Mouse (Mus musculus) thymus, postnatal 10 days (tissue): Measurements from ENCODE around the gene 3100002H09Rik.

Experiments
- DNase-seq, 2 experiments: peaks; one replicate each; pipeline ENCODE4 v3.0.0; 2021; ENCODE audit warnings: low spot score in 2 of 2

Gene 3100002H09Rik

GRCm38 (mm10) chr4:124615406-124615960 lies 4.9 kb upstream of the 3100002H09Rik start:
- no peak for DNase-seq

DNA sequence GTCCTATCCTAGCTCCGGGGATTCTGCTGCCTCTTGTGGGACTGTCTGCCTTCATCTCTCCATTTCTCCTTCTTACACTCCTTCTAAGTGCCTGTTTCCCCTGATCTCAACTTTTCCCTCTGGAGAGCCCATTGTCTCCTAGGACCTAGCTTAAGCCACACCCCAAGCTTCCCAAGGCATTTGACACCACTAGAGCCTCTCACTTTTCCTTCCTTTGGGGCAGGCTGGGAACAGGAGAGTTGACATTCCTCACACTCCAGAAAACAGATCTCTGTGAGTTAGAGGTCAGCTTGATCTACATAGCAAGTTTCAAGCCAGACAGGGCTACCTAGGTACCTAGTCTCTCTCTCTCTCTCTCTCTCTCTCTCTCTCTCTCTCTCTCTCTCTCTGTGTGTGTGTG lies 3.6 kb upstream of the 3100002H09Rik start:
- no peak for DNase-seq

GRCm38 (mm10) chr4:124611768-124612167 lies 1.2 kb upstream of the 3100002H09Rik start:
- no peak for DNase-seq

DNA sequence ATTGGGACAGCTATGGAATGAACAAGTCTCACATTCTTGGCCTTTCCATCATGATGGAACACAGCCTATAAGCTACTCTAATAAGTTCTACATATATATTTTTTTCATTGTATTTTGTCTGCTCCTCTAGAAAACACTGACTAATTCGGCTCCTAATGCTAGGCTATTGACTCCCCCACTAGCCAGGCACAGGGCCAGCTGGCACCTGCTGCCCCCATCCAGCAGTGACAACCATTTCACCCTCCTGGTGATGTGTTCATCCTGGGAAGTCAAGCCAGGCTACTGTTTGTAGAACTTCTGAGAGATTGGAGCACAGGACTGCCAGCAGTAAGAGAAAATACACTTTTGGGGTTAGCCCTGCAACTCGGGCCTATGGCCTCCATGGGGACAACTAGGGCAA lies 537 bp downstream of the 3100002H09Rik start:
- DNase-seq: no peak

DNA sequence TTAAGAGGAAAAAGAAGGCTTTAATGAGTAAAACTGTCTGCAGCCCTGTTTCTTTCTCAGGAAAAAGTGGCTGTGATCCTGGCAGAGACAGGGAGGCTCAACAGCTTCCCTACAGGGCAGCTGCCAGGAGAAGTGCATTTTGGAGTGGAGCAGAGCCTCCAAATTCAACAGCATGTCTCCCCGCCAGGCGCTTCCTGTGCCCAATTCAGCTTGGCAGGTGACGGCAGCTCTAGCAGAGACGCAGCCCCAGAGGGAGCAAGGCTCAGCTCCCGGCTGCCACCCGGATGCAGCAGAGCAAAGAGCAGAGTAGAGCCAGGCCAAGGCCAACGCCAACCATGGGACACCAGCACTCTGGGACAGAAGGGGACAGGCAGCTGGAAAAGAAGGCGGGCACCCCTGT lies 3.4 kb downstream of the 3100002H09Rik start:
- DNase-seq: no peak

DNA sequence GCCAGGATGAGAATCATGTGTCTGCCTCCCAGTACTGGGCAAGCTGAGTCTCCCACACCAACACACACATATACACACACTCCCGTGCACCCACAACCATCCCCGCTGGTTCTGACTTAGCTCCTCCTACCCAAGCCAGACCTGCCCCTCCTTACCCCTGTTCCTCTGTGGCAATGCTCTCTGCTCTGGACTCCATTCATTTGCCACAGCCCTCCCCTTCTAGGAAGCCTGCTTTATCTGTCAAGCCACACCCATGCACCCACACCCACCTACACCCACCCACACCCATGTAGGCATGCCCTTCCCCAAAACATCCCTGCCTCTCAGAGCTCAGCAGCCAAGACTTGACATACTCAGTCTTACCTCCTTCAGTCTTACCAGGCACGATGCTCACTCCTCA lies 4.4 kb downstream of the 3100002H09Rik start:
- no peak for DNase-seq

DNA sequence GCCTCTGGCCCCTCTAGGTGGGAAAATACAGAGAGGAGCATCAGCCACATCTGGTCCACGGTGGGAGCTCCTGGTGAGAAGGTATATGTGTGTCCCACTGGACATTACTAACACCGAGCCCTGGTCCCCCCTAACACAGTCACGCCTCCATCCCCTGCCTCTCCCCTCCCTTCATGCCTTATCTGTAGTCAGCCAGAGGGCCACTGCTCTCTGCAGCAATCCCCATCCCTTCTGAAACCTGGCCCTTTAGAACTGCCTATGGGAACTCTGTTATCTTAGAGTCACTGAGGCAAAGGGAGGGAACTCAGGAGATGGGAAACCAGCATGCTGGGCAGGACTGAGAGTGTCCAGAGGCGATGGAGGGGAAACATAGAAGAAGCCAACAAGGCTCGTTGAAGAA lies 5.3 kb downstream of the 3100002H09Rik start:
- no peak for DNase-seq

GRCm38 (mm10) chr4:124603712-124604111 lies 6.9 kb downstream of the 3100002H09Rik start:
- DNase-seq: no peak

DNA sequence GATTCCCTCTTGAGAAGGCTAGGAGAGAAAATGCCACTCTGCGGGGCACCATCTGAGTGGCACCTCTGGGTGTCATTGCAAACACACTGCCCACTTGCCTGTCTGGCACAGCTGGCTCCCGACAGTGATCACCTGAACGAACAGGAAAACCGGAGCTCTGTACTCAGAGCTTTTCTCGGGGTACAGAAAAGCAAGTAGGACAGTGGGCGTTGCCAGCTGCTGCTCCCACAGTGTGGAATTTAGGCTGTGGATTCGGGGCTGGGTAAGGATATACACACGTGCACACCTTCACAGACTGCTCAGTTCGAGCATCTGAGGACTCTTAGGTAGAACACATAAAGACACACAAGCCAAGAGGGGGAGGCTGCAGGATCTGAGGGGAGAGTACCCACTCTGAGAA lies 14.7 kb downstream of the 3100002H09Rik start:
- no peak for DNase-seq

GRCm38 (mm10) chr4:124594933-124595332 lies 15.7 kb downstream of the 3100002H09Rik start:
- DNase-seq: no peak

DNA sequence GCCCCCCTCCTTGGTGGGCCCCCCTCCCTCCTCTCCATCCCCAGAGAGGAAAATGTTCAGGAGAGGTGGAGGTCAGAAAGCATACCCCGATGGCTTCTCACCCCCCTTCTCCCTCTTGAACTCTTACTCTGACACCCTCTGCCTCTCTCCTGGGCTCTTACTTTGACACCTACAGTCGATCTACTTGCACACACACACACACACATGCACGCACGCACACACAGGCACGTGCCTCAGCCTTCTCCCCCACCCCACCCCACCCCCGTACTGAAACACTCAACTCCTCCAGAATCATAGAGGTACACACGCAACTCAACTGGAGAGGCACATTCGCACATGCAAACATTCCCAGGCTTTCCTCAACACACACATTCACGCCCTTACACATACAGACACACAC lies 16.9 kb downstream of the 3100002H09Rik start:
- DNase-seq: no peak

- DNase-seq: no peak
These were observed 17.4 kb downstream of the 3100002H09Rik start for GRCm38 (mm10) chr4:124593210-124593609.

DNA sequence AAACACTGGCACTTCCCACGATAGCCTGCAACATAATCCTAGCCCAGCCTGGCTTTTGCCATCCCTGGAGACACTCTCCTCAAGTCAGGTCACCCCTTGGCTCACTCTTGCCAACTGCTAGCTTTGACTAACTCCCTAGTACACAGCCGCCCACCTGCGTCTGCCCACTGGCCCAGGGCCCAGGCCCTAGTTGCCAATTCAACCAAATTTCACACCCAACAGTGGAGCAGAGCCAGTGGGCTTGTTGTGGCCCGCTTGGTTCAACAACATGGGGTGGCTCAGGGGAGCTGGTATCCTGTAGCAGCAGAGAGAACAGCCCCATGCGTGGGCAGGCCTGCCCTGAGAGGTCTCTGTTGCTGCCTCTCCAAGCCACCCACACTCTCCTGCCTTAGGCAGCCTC lies 18.4 kb downstream of the 3100002H09Rik start:
- DNase-seq: no peak

DNA sequence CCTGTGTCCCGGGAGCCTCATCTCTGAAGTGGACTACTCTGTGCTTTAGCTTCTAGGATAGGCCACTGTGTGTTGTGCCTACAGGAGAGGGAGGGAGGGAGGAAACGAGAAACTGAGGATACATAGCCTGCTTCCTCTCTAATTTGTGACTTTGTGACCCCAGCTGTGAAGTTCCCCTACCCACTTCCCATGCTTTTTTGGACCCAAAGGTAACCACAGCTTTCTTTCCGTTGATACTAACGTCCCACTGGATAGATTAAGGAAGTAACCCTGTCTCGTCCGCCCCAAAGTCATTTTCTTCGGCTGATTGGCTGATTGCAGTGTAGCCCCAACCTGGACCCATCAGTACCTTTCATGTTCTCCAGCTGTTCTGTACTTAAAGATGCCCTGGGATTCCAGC lies 29.9 kb downstream of the 3100002H09Rik start:
- DNase-seq: no peak

DNA sequence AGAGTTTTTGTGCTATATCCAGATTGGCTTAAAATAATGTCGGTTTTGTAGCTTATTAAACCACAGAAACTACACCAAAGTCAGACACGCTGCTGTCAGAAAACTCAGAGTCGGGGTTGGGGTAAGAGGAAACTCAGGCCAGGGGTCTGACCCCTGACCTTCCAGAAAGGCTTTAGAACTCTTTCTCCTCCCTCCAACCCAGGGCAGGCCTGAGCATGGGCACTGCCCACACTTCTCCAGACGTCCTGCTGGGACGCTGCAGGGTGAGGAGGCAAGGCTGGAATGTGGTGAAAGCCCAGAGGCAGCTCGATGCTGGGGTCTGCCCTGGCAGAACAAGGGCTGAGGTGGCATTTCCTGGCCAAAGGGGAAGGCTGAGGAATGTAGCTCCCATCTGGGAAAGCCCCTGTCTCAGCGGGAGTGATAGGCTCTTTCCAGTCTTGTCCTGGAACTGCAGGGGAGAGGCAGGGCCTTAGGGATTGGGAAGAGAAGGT lies 34.6 kb downstream of the 3100002H09Rik start:
- DNase-seq: no peak

- no peak for DNase-seq
These were observed 35.2 kb downstream of the 3100002H09Rik start for GRCm38 (mm10) chr4:124575269-124575954.

GRCm38 (mm10) chr4:124573586-124573985 lies 37.0 kb downstream of the 3100002H09Rik start:
- DNase-seq: no peak

DNA sequence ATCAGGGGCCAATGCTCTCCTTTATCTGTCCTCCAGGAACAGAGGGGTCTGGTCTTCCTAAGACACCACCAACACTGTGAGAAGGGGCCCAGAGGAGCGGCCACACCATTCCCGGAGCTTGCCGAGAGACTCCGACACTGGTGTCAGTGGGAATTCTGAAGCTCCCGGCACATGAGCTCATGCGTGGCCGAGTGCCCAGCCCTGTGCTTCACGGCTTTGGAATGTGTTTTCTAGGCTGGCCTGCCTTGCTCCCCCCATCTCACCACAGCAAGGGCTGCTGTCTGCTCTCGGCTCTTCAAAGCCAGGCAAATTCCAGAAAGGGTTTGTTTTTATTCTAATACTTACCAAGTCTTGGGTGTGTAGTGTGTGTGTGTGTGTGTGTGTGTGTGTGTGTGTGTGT lies 39.6 kb downstream of the 3100002H09Rik start:
- no peak for DNase-seq

DNA sequence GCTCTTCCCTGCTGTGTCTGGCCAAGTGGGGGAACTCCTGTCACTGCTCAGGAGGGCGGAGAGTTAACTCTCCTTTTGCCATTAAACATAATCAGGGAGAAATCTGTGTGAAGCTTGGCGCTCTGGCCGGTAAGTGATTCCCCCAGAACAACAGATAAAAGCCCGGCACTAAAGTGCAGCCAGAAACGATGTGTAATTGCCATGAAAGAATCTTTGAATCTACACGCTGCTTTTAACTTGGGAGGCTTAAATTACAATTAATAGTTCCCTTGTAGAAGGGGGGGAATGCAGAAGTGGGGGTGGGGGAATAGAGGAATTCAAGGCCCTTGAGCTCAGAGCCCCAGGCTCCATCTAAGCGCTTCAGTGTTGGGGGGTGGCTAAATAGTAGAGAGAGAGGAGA lies 40.9 kb downstream of the 3100002H09Rik start:
- DNase-seq: no peak

DNA sequence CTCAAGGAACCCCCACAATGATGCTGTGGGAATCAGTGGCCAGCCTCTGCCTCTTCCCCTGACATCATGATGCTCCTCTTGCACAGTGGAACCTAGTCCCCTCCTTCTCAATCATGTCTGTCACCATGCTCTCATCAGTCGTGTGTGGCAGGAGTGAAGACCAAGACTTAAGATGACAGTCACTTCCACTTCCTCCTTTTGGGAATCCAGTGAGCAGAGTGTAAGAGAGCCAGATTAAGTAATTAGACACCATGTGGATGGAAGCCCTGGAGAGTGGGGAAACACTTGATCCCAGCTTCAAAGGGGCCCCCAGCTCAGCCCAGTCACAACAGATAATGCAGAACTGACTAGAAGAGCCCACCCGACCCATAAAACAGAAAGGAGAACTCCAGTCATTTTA lies 47.2 kb downstream of the 3100002H09Rik start:
- DNase-seq: no peak

- no peak for DNase-seq
These were observed 47.9 kb downstream of the 3100002H09Rik start for GRCm38 (mm10) chr4:124562721-124563120.
